Mouse (Mus musculus): ENCODE data around the gene Parp4.

GRCm38 (mm10) chr14:56575969-56576901 is 816 bp downstream of the Parp4 start:
- TF ChIP-seq CTCF (IDR thresholded peaks at IDR 0.05; ENCODE audit: low read depth) (no peak), EP300 (IDR thresholded peaks at IDR 0.05; ENCODE audit: low read depth) (no peak)
